ENCODE assay signal across 26 mouse cellular contexts in genomic region chr4:114172898-114173297, GRCm38 (mm10). TPM values are rescaled to one million over a fixed set of nuclear protein-coding genes. Genes with fewer than 3 reads are reported as not detected.
DNase-seq lines count a peak whose midpoint lies in the region; ATAC-seq and TF ChIP-seq lines count a peak whose summit lies in the region.
"Not testable (repeated sequence)": the region's sequence is repeated elsewhere in the genome, so short reads cannot be mapped to it uniquely, and the experiment has no call there.
"Had no signal": no experiment of that assay in that cellular context is flagged by ENCODE, and none has a peak within 500 bp of the region (broad histone marks: within the 10 kb centered on the region; RNA-seq: fewer than 3 reads in every experiment).

No protein-coding gene starts in this region.

- not testable (repeated sequence) for H3K27me3 ChIP-seq in ES-Bruce4 (ENCODE audit: control insufficient read depth, insufficient read depth, low read length, poor library complexity, severe bottlenecking); kidney, adult 2 months (replicated peaks; ENCODE audit: control insufficient read depth, insufficient read depth, low read length); liver, postnatal 0 days (ENCODE audit: insufficient read depth, low read length)

- H3K9me3 ChIP-seq in ES-Bruce4 (replicated peaks; ENCODE audit: control insufficient read depth, insufficient read depth, low read length, poor library complexity, severe bottlenecking); liver, postnatal 0 days (ENCODE audit: low read length): not testable (repeated sequence)

- not testable (repeated sequence) for H3K9ac ChIP-seq in ES-Bruce4 (ENCODE audit: low read depth, poor library complexity, severe bottlenecking); liver, postnatal 0 days (replicated peaks)

- not testable (repeated sequence) for ATAC-seq in liver, postnatal 0 days

- TF ChIP-seq CTCF in ES-Bruce4 (IDR thresholded peaks at IDR 0.05; ENCODE audit: low read depth, low read length) = peak; percentile 35
- TF ChIP-seq CTCF in kidney, adult 2 months (conservative IDR thresholded peaks at IDR 0.05; ENCODE audit: insufficient read depth, insufficient read length, low read depth, low read length) = peak; percentile 36; the same call in 1 of the 2 replicates
- TF ChIP-seq CTCF in liver, postnatal 0 days (IDR thresholded peaks at IDR 0.05; ENCODE audit: low read depth) = peak; percentile 48

- intact Hi-C loops in heart, postnatal 10 days (cut with DNase I) = not testable (repeated sequence)

- H3K36me3 ChIP-seq in ES-Bruce4 (ENCODE audit: control insufficient read depth, insufficient read depth, low read length, poor library complexity, severe bottlenecking); kidney, adult 2 months (ENCODE audit: control insufficient read depth, insufficient read depth, low read length); liver, postnatal 0 days (replicated peaks; ENCODE audit: insufficient read depth, low read length): not testable (repeated sequence)

- H3K4me3 ChIP-seq in ES-Bruce4 (ENCODE audit: low read depth, low read length); kidney, adult 2 months (ENCODE audit: insufficient read depth, low read depth, low read length); liver, postnatal 0 days (ENCODE audit: low read depth, low read length): not testable (repeated sequence)

- WGBS in kidney, adult 2 months = 15% methylated on average over 6 of the region's 6 CpGs
- WGBS in liver, postnatal 0 days (ENCODE audit: insufficient replicate concordance) = 10% methylated on average over 5 of the region's 6 CpGs

- H3K4me2 ChIP-seq in liver, postnatal 0 days (ENCODE audit: low read depth, low read length) = not testable (repeated sequence)

- not testable (repeated sequence) for TF ChIP-seq EP300 in ES-Bruce4 (IDR thresholded peaks at IDR 0.05; ENCODE audit: insufficient read depth, low read depth, low read length); liver, postnatal 0 days (IDR thresholded peaks at IDR 0.05; ENCODE audit: low read depth)

- not testable (repeated sequence) for TF ChIP-seq POLR2A in ES-Bruce4 (IDR thresholded peaks at IDR 0.05; ENCODE audit: insufficient read depth, low read length); kidney, adult 2 months (IDR thresholded peaks at IDR 0.05; ENCODE audit: low read depth, low read length)

- DNase-seq in cerebellum, postnatal 14 days = peak; percentile 0 to 16
- peak; percentile 0 to 3 for DNase-seq in heart, postnatal 10 days
- DNase-seq in kidney, adult 2 months = peak; percentile 11
- DNase-seq in layer of hippocampus, adult 11-12 months (ENCODE audit: low spot score) = peak; percentile 1
- not testable (repeated sequence) for DNase-seq in liver, postnatal 0 days
- peak; percentile 1 for DNase-seq in right cerebral cortex, postnatal 14 days
- peak; percentile 3 for DNase-seq in urinary bladder, postnatal 14 days (ENCODE audit: low spot score)

- H3K4me1 ChIP-seq in ES-Bruce4 (ENCODE audit: control insufficient read depth, insufficient read depth, low read length); kidney, adult 2 months (ENCODE audit: control insufficient read depth, insufficient read depth, low read length); liver, postnatal 0 days (ENCODE audit: insufficient read depth): not testable (repeated sequence)

- not testable (repeated sequence) for H3K27ac ChIP-seq in ES-Bruce4 (ENCODE audit: insufficient read depth, low read length); kidney, adult 2 months (ENCODE audit: insufficient read depth, low read depth, low read length); liver, postnatal 0 days (ENCODE audit: low read depth)

RNA-seq across cellular contexts. Expression of gene Skint11, which starts 9.7 kb away (rescaled TPM):
- not detected in 2 replicates for polyA plus RNA-seq in ES-Bruce4 (2011; ENCODE audit: insufficient read depth, insufficient read length, low read depth, missing spikeins)
- total RNA-seq in heart, postnatal 10 days (2021) = not detected
- not detected in 2 replicates for polyA plus RNA-seq in kidney, adult 2 months (2012; rRNA removed)
- polyA plus RNA-seq in liver, postnatal 0 days (2015; fragmentation: Nextera tagmentation; extraction: Ambion mirVana) = not detected in 2 replicates
- total RNA-seq: adrenal gland, adult 2 months; gastrocnemius, adult 18-20 months; heart, postnatal 14 days; layer of hippocampus, postnatal 36 days; left cerebral cortex, postnatal 25 days; midbrain, postnatal 0 days; neutrophil, adult 5-6 weeks had no signal
- polyA plus RNA-seq: adrenal gland, adult 2 months; brain, embryonic 14.5 days; forebrain, embryonic 11.5 days; gonadal fat pad, adult 2 months; heart, embryonic 11.5 days; hindbrain, embryonic 13.5 days; intestine, embryonic 15.5 days; large intestine, adult 2 months; limb, embryonic 15.5 days; macrophage; midbrain, embryonic 10.5 days; midbrain, postnatal 0 days; stomach, embryonic 16.5 days had no signal
